Mouse (Mus musculus) ES-E14 (cell line): ENCODE data around the gene B230217C12Rik.

Experiments
- CHD2 ChIP-seq: IDR thresholded peaks from 2 replicates; pipeline ENCODE4 v1.6.1; 2014; ENCODE audit warnings: mild to moderate bottlenecking, low read depth, low read length, inconsistent platforms
- HCFC1 ChIP-seq: IDR thresholded peaks from 2 replicates; pipeline ENCODE4 v1.6.1; 2012; ENCODE audit warnings: low read length, inconsistent platforms, borderline replicate concordance; ENCODE audit not compliant: insufficient read depth
- ZC3H11A ChIP-seq: IDR thresholded peaks from 2 replicates; pipeline ENCODE4 v1.6.1; 2012; ENCODE audit warnings: low read depth, mild to moderate bottlenecking, inconsistent platforms, low read length, borderline replicate concordance
- ZNF384 ChIP-seq: IDR thresholded peaks from 2 replicates; pipeline ENCODE4 v1.6.1; 2012; ENCODE audit warnings: low read depth, low read length, inconsistent platforms

DNA sequence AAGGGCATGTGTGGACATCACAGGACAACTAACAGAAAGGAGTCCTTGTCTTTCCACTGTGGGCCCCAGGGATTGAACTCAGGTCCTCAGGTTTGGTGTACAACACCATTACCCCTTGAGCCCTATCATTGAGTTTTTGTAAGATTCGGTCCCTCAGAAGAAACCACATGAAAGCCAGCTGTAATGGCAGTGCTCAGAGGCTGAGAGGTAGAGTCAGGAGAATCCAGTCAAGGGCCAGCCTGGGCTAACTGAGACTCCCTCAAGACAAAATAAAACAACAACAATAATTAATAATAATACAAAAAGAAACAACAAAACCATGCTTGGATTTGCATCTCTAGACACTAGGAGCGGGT is 467 bp upstream of the B230217C12Rik start:
- TF ChIP-seq ZNF384 (no peak), ZC3H11A (no peak), HCFC1 (no peak), CHD2 (no peak)
